Mouse (Mus musculus) gastrocnemius, adult 2 months (tissue): ENCODE measurements at regions not wholly inside any gene's neighbourhood (a gene's known extent, or its start where the extent isn't known, plus 50 kb on each side); places are given as distances from the start of the nearest gene placed in this dataset.

Source experiments
- DNase-seq: peaks from one replicate; pipeline ENCODE4 v3.0.0; 2022
- H3K27ac ChIP-seq: fragments of 200-600 bp; 2 replicates; pipeline ENCODE4 v1.8.1; 2022; ENCODE audit warnings: mild to moderate bottlenecking
- H3K4me3 ChIP-seq: fragments of 200-600 bp; 2 replicates; pipeline ENCODE4 v1.8.1; 2022; ENCODE audit warnings: mild to moderate bottlenecking, moderate library complexity
- CTCF ChIP-seq: fragments of 200-600 bp; IDR thresholded peaks from 2 replicates; pipeline ENCODE4 v1.8.1; 2022; ENCODE audit warnings: antibody characterized with exemption, mild to moderate bottlenecking, moderate library complexity
- intact Hi-C: fragments of 180-260 bp; cut with DNase I; formaldehyde crosslinking; loops from one replicate; pipeline ENCODE4 v1.15.1; 2025

DNA sequence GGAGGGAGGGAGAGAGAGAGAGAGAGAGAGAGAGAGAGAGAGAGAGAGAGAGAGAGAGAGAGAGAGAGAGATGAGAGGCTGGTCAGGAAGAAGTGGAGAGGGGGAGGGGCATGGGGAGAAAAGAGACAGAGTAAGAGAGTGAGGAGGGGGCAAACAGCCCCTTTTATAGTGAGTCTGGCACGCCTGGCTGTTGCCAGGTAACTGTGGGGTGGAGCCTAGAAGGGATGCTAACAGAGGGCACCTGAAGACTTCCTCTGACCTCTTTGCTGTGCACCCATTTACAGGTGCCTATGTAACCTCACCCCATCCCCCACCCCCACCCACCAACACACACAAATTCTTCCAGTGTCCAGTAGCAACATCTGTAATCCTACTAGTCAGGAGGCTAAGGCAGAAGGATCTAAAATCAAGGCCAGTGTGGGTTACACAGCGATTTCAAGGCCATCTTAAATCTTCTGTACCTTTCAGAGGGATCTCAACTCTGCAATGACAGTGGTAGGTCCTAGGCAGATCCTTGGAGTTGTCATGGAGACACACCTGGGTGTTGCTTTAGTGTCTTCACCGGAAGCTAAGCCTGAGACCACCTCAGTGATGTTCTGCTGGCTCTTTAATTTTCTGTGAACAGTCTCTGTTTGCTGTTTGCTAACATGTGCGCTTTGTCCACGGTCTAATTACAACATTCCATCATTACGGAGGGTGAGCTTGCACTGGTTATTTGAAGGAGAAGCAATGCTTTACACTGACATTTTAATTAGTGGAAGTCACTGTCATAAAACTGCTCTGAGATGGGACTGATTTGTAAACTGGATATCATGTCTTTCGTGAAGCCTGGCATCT lies 65.1 kb upstream of the Ust start:
- TF ChIP-seq CTCF: no peak
- intact Hi-C loops: no loop called here
- H3K27ac ChIP-seq: no peak overlapping the region

DNA sequence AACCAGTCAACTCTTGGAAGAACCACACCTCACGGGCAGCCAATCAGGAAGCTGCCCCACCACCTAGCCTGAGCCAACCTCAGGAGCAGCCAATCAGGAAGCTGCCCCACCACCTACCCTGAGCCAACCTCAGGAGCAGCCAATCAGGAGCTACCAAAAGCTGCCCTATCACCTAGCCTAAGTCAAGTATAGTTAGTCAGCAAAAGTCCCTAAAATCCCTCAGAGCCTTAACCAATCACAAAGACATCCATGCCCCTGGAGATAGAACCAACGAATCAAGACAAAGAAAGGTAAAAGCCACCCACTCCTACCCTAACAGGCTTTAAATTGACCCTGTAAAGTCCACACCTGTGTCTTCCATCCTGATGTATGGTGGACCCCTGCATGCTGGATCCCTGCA lies 61.7 kb upstream of the Ust start:
- no peak overlapping the region for H3K27ac ChIP-seq
- intact Hi-C loops: no loop called here
- TF ChIP-seq CTCF: no peak
- no peak overlapping the region for H3K4me3 ChIP-seq
- DNase-seq: no peak

More for the DNA sequence above, 65.1 kb upstream of the Ust start:
- DNase-seq: no peak
- no peak overlapping the region for H3K4me3 ChIP-seq

DNA sequence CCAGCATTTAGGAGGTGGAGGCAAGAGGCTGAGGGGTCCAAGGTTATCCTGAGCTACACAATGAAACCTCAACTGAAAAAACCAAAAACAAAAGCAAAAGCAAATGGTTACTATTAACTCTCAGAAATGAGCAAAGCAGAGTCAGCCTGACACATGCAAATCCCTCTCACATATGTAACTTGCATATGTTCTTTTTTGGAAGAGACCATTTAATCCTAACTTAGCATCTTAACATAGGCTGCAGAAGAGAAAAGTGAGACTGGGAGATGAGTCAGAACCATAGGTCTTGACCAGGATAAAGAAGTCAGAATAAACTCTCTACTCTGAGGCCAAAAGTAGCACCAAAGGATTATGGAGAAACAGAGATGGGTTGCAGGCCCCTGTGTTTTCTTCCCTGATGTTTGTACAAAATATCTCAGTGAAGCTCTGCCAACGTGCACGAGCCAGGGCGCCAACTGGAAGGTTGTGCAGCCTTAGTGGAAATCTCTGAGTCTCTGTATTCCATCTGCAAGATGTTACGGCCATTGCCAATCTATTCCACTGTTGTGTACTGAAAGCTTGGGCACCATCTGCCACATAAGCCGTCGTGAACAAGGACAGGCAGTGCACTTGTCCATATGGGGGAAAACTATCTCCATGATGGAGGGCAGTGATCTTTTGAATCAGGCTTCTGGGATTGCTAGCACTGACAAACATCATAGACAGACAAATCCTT lies 59.2 kb upstream of the Ust start:
- TF ChIP-seq CTCF: no peak
- intact Hi-C loops: no loop called here
- no peak for DNase-seq
- H3K27ac ChIP-seq: no peak overlapping the region
- no peak overlapping the region for H3K4me3 ChIP-seq
